Mouse (Mus musculus): Measurements from ENCODE around the gene 2810004N23Rik. TPM values are rescaled to one million over a fixed set of nuclear protein-coding genes. Genes with fewer than 3 reads are reported as not detected.

Gene 2810004N23Rik
- polyA plus RNA-seq, 1 experiment from 2014 or later = 16.8 TPM

GRCm38 (mm10) chr8:124869708-124870107, 6.8 kb upstream of the 2810004N23Rik start:
- Histone ChIP-seq H3K36me3 (replicated peaks; ENCODE audit: insufficient read depth, low read length) (peaks cover 29% of the 10 kb centered on the region), H3K9ac (replicated peaks) (no peak overlapping the region), H3K27me3 (ENCODE audit: insufficient read depth, low read length) (no peaks in the 10 kb centered on the region), H3K4me3 (ENCODE audit: low read depth, low read length) (no peak overlapping the region), H3K9me3 (ENCODE audit: low read length) (no peaks in the 10 kb centered on the region), H3K4me2 (ENCODE audit: low read depth, low read length) (no peak overlapping the region), H3K27ac (ENCODE audit: low read depth) (no peak overlapping the region), H3K4me1 (ENCODE audit: insufficient read depth) (peaks cover 16% of the 10 kb centered on the region)
- ATAC-seq = no peak
- TF ChIP-seq EP300 (IDR thresholded peaks at IDR 0.05; ENCODE audit: low read depth) = no peak
- no peak for TF ChIP-seq CTCF (IDR thresholded peaks at IDR 0.05; ENCODE audit: low read depth)
- DNase-seq = no peak
- WGBS (ENCODE audit: insufficient replicate concordance) = 78% methylated on average over 6 of the region's 6 CpGs

- DNase-seq = no peak
These were observed 4.2 kb upstream of the 2810004N23Rik start for GRCm38 (mm10) chr8:124867126-124867525.

GRCm38 (mm10) chr8:124866669-124867068, 3.7 kb upstream of the 2810004N23Rik start:
- Histone ChIP-seq H3K27me3 (ENCODE audit: insufficient read depth, low read length) (no peaks in the 10 kb centered on the region), H3K9me3 (ENCODE audit: low read length) (no peaks in the 10 kb centered on the region)
- TF ChIP-seq EP300 (IDR thresholded peaks at IDR 0.05; ENCODE audit: low read depth) (no peak), CTCF (IDR thresholded peaks at IDR 0.05; ENCODE audit: low read depth) (no peak)

More at GRCm38 (mm10) chr8:124867126-124867525, 4.2 kb upstream of the 2810004N23Rik start:
- no peaks in the 10 kb centered on the region for H3K9me3 ChIP-seq (ENCODE audit: low read length)
- peaks cover 25% of the 10 kb centered on the region for H3K4me1 ChIP-seq (ENCODE audit: insufficient read depth)
- no peak overlapping the region for H3K4me3 ChIP-seq (ENCODE audit: low read depth, low read length)
- no peak overlapping the region for H3K4me2 ChIP-seq (ENCODE audit: low read depth, low read length)
- peaks cover 4% of the 10 kb centered on the region; the same call in 1 of the 2 replicates for H3K36me3 ChIP-seq (replicated peaks; ENCODE audit: insufficient read depth, low read length)
- ATAC-seq = no peak
- H3K27ac ChIP-seq (ENCODE audit: low read depth) = no peak overlapping the region
- WGBS (ENCODE audit: insufficient replicate concordance) = 63% methylated on average over 2 of the region's 2 CpGs
- TF ChIP-seq EP300 (IDR thresholded peaks at IDR 0.05; ENCODE audit: low read depth) = no peak
- TF ChIP-seq CTCF (IDR thresholded peaks at IDR 0.05; ENCODE audit: low read depth) = no peak
- H3K9ac ChIP-seq (replicated peaks) = no peak overlapping the region
- no peaks in the 10 kb centered on the region for H3K27me3 ChIP-seq (ENCODE audit: insufficient read depth, low read length)

GRCm38 (mm10) chr8:124863729-124864128, 809 bp upstream of the 2810004N23Rik start:
- Histone ChIP-seq H3K9ac (replicated peaks) (peak overlapping the region; percentile 97), H3K9me3 (ENCODE audit: low read length) (no peaks in the 10 kb centered on the region), H3K27me3 (ENCODE audit: insufficient read depth, low read length) (no peaks in the 10 kb centered on the region), H3K4me2 (ENCODE audit: low read depth, low read length) (peak overlapping the region; percentile 89), H3K36me3 (replicated peaks; ENCODE audit: insufficient read depth, low read length) (peaks cover 10% of the 10 kb centered on the region), H3K4me3 (ENCODE audit: low read depth, low read length) (peak overlapping the region; percentile 95), H3K27ac (ENCODE audit: low read depth) (peak overlapping the region; percentile 94), H3K4me1 (ENCODE audit: insufficient read depth) (peaks cover 29% of the 10 kb centered on the region)
- DNase-seq = peak; percentile 28
- TF ChIP-seq EP300 (IDR thresholded peaks at IDR 0.05; ENCODE audit: low read depth) = no peak
- no peak for TF ChIP-seq CTCF (IDR thresholded peaks at IDR 0.05; ENCODE audit: low read depth)
- ATAC-seq = no peak
- 3% methylated on average over 8 of the region's 8 CpGs for WGBS (ENCODE audit: insufficient replicate concordance)

More at GRCm38 (mm10) chr8:124866669-124867068, 3.7 kb upstream of the 2810004N23Rik start:
- no peak overlapping the region for H3K27ac ChIP-seq (ENCODE audit: low read depth)
- H3K4me3 ChIP-seq (ENCODE audit: low read depth, low read length) = no peak overlapping the region
- peaks cover 27% of the 10 kb centered on the region for H3K4me1 ChIP-seq (ENCODE audit: insufficient read depth)
- DNase-seq = no peak
- no peak overlapping the region for H3K9ac ChIP-seq (replicated peaks)
- no peak for ATAC-seq
- no peak overlapping the region for H3K4me2 ChIP-seq (ENCODE audit: low read depth, low read length)
- no peaks in the 10 kb centered on the region for H3K36me3 ChIP-seq (replicated peaks; ENCODE audit: insufficient read depth, low read length)
- 36% methylated on average over 3 of the region's 3 CpGs for WGBS (ENCODE audit: insufficient replicate concordance)

- under 1% methylated on average over 32 of the region's 33 CpGs for WGBS (ENCODE audit: insufficient replicate concordance)
- peak overlapping the region; percentile 89 for H3K4me2 ChIP-seq (ENCODE audit: low read depth, low read length)
- peaks cover 11% of the 10 kb centered on the region for H3K36me3 ChIP-seq (replicated peaks; ENCODE audit: insufficient read depth, low read length)
- H3K4me3 ChIP-seq (ENCODE audit: low read depth, low read length) = peak overlapping the region; percentile 95
- TF ChIP-seq CTCF (IDR thresholded peaks at IDR 0.05; ENCODE audit: low read depth) = peak; percentile 22; the same call in 1 of the 2 replicates
- no peak for TF ChIP-seq EP300 (IDR thresholded peaks at IDR 0.05; ENCODE audit: low read depth)
- peak overlapping the region; percentile 94 for H3K27ac ChIP-seq (ENCODE audit: low read depth)
- peak overlapping the region; percentile 97 for H3K9ac ChIP-seq (replicated peaks)
- ATAC-seq = peak; percentile 33; the same call in 1 of the 2 replicates
- H3K9me3 ChIP-seq (ENCODE audit: low read length) = no peaks in the 10 kb centered on the region
- no peaks in the 10 kb centered on the region for H3K27me3 ChIP-seq (ENCODE audit: insufficient read depth, low read length)
- peaks cover 29% of the 10 kb centered on the region for H3K4me1 ChIP-seq (ENCODE audit: insufficient read depth)
- DNase-seq = no peak
These were observed 300 bp upstream of the 2810004N23Rik start for GRCm38 (mm10) chr8:124863163-124863677.

- ATAC-seq (no peak), DNase-seq (no peak)
- WGBS (ENCODE audit: insufficient replicate concordance) = 90% methylated on average over 3 of the region's 3 CpGs
- H3K4me3 ChIP-seq (ENCODE audit: low read depth, low read length) = no peak overlapping the region
- no peaks in the 10 kb centered on the region for H3K9me3 ChIP-seq (ENCODE audit: low read length)
- H3K36me3 ChIP-seq (replicated peaks; ENCODE audit: insufficient read depth, low read length) = peaks cover 30% of the 10 kb centered on the region
- H3K27ac ChIP-seq (ENCODE audit: low read depth) = no peak overlapping the region
- H3K4me1 ChIP-seq (ENCODE audit: insufficient read depth) = peaks cover 18% of the 10 kb centered on the region
- H3K27me3 ChIP-seq (ENCODE audit: insufficient read depth, low read length) = no peaks in the 10 kb centered on the region
- no peak overlapping the region for H3K9ac ChIP-seq (replicated peaks)
- no peak overlapping the region for H3K4me2 ChIP-seq (ENCODE audit: low read depth, low read length)
- TF ChIP-seq CTCF (IDR thresholded peaks at IDR 0.05; ENCODE audit: low read depth) = no peak
- no peak for TF ChIP-seq EP300 (IDR thresholded peaks at IDR 0.05; ENCODE audit: low read depth)
These were observed 2.7 kb downstream of the 2810004N23Rik start for GRCm38 (mm10) chr8:124860188-124860587.
